Mouse (Mus musculus) cerebellum, adult 9-11 months (tissue): Measurements from ENCODE around the gene Focad.

Source experiments
- DNase-seq: peaks from one replicate; pipeline ENCODE4 v3.0.0; 2022

Focad gene

DNA sequence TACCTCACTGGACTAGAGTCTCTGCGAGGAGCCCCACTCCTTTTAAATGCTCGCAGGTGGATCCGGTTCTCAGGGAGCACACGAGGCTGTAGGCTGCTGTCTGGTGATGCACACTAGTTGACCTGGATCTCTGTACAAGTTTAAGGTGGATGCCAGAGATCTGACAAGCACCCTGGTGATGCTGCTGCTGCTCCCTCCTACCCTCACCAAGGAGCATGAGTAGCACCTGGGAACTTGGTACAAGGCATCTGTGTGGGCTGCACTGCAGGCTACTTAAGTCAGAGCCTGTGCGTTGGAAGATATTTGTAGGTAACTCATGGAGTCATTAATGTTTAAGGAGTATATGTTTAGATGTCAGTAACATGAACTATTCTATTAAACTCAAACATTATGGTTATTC is 62.5 kb downstream of the Focad start:
- peak; percentile 15 for DNase-seq

DNA sequence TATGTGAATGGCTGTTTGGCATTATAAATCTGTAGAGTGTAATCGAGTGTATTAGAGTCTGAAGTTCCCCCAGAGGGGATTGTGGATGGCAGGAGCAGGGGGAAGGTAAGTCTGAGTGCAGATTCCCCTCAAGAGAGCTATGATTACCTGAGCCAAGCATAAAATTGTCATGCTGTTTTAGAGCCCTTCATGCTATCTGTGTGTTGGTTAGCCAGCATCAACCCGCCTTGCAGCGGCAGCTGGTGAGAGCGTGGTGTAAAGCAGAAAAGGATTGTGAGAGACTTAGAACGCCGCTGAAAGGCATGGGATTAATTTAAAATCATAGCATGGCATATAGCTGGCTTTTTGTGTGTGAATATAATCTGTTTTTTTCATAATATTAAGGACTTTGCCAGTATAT is 63.2 kb downstream of the Focad start:
- no peak for DNase-seq

DNA sequence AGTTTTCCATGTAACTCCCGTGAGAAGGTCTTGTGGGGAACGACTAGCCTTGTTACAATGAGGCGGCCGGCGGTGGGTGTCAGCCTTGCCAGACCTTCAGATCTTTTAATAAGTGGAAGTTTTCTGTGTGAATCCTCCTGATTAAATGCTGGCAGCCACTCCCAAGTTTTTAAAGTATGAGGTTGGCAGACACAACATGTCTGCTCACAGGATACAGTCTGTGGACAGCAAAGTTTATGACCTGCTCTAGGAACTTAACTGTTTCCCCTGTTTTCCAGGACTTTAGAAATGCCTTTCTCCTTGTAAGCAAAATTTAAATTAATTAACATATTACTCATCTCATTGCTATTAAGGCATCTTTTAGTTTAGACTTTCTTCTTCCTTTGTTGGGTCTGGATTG is 64.8 kb downstream of the Focad start:
- DNase-seq, result no peak

DNA sequence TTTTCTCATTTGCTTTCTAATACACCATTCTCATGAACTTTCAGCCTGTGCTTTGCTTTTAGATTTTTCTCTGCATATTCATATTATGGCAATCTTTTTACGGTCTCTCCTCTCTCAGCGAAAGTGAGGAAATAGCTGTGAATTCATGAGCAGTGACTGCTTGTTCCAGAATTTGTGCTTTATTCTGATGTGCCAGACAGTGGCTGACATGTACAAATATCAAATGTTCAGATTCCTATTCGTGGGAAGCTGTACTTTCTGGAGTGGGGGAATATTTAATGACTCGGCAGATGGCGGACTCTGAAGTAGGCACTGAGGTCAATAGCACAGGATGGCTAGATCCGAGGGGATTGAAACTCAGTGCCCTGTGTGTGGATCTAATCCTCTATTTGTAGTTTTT is 65.3 kb downstream of the Focad start:
- no peak for DNase-seq

DNA sequence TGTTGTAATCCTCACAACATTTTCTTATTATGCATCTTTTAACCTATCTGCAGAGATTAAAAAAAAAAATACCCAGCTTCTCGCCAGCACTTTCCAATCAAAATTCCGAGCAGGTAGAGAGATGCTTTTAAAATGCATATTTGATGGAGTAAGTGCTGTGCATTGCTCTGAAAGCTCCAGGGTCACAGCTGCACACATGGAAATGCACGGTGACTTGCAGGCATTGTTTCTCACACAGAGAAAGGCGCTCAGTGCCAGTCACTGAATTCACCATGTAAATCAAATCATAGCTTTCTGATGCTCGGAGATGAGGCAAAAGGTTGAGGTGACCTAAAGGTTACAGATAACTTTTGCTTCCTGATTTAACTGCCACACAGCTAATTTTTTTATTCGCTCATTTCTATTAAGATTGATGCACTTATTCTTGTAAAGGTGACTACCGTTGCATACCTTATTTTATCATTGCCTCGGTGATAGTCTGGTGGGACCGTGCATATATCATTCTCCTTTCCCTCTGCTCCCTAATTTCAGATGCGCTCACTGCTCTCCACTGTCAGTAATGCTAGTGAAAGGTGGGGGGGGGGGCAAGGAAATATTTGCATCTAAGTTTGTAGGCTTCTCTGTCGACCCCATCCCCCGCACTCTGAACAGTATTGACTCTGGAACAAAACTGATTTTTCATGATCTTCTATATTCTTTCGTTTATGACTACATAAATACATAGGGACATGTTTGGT is 69.2 kb downstream of the Focad start:
- DNase-seq, result no peak

DNA sequence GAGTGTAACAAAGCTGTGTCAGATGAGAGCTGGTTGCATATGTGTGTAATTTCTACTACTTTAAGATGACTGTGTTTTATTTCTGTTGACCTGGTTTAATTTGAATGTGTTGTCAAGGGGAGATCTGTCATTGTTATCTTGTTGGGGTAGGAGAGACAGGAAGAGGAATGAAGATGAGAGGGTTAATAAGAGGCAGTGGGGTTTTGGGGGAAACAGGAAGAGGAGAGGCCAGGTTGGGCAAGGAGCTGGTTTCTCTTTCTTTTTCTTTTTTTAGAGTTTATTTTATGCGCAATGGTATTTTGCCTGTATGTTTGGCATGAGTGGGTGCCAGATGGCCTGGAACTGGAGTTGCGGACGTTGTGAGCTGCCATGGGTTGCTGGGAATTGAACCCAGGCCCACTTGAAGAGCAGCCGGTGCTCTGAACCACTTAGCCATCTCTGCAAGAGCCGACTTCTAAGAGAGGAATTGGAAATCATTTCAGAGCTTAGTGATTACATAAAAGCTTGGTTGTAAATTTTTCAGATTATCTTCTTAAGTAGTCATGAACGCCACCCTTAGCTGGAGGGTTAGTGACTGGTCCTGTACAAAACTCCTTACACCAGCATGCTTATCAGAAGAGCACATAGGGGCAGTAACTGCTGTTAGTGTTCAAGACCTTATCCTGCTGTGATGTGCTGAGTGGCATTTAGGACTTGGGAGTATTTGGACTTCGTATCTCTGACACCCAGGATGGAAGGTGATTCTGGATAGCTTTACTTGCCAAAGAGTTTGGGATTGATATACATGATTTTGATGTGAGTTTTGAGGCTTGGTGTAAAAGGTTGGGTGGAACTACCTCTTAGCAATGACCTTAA is 72.8 kb downstream of the Focad start:
- DNase-seq, result peak; percentile 56

DNA sequence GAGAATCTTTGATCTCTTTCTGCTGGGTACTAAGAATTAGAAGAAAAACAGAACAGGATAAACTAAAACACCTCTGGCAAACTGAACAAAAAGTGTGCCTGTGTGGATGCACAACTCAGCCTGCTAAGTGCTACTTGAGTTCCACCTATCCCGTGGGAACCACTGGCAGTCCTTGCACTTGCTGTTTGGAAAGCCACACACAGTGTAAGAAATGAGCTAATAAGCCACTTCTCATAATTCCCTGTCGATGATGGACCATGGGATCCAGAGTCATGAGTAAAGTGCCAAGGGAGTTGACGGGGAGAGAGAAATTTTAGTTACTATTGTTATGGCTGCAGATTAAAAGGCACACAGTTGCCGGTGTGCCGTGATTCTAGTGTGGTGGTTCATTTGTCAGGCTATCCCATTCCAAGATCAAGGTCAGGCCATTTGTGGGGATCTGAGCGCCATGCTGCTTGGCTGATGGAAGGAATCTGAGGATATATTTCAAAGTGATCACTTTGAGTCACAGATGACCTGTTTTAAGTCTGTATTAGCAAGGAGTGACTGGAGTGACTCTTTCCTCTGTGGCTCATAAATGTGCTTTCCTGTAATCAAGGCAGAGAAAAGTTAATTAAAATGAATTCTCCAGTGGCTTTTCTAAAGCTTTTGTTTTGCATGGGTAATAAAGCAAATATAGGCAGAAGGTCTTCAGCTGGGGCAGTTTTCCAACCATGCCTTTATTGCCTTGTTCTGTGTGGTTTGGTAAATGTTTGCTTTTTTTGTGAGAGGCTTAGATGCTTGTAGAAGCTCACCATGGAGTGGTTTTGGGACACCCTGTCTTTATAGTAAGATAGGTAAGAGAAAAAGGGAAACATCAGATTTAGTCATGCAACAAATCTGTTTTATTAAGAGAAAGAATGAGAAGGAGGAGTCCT is 80.9 kb downstream of the Focad start:
- DNase-seq, result no peak

DNA sequence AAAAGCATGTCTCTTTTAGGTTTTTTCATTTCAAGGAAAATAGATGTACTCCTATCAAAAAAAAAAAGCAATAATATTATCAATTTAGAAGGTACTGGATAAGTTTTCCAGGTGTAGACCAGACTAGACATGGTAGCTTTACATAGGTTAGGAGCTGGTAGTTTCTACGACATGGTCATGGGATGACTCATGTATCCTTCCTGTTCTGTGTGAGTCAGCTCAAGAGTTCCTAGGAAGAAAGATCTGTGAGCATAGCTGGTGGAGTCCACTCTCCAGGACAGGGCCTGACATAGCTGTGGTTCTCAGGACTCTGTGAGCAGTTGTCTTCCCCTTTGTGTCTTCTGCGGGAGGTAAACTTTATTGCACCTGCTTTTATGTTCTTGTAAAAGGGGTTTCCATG is 84.9 kb downstream of the Focad start:
- DNase-seq, result no peak

DNA sequence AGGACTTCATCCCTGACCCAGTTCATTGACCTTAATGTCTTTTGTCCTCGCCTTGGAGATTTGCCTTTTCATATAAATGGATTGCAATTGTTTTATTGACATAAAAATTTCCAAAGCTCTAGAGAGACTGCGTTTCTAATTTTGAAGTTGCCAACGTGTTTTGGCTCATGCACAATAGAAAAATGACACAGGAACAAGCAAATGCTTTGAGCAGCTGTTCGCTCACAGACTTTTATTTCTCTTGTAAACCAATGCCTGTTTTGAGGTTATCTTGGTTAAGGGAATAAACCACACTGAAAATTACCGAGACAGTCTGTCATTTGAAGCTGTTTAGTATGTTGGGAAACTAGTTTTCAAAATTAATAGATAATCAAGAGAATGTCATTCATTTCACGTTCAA is 89.9 kb downstream of the Focad start:
- DNase-seq, result no peak

DNA sequence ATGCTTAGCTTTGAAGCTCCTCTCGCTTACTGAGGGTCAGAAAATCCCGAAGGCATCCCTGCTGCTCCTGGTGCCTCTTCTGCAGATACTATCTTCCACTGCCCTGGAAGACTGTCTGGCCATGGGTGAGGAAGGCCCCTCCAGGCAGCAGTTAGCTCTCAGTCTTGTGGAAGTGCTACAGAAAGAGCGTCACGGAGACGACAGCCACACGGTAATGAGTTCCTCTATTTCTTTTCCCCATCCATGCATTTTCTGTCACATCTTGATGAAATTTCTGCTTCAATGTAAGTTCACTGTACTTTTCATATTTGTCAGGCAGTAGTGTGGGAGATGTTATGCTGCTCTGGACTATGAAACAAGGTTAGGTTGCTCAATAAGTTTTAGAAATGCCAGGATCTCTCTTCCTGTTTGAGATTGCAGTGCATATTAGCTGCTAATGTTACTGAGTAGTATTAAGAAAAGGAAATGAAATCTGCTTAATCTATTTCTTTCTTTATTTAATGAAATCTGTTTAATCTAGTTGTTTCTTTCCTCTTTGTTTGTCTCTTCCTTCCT is 91.5 kb downstream of the Focad start:
- DNase-seq, result no peak

DNA sequence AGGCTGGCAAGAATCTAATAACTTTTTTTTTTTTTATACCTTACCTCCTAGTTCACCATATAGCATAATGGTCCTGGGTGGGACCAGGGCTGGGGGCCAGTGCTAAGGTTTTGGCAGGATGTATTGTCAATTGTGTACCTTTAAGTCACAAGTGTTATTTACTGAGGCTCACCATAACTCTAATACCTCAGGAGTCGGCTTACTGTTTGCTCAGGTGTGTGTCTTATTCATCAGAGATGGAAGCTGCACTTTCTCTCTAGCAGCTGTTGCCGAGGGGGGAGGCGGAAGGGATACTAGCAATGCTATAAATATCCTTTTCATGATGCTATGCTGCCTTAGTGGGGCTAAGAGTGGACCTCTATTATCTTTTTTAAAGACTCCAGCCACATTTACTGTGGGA is 93.2 kb downstream of the Focad start:
- no peak for DNase-seq

DNA sequence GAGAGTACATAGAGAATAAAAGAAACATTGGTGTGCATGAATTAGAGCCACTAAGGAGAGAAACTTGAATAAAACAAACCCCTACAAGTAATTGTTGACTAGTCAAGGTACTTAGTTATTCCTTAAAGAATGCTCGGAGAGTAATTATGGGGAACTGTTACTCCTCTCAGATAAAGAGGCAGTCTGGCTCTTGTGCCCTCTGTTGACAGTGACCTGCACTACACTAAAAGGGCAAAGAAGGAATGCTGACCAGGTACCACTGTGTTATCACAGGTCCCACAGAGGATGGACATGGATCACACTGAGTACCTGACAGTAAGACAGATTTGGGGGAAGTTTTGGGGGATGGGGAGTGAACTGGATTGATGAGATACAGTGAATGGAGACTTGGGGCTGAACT is 95.1 kb downstream of the Focad start:
- no peak for DNase-seq

DNA sequence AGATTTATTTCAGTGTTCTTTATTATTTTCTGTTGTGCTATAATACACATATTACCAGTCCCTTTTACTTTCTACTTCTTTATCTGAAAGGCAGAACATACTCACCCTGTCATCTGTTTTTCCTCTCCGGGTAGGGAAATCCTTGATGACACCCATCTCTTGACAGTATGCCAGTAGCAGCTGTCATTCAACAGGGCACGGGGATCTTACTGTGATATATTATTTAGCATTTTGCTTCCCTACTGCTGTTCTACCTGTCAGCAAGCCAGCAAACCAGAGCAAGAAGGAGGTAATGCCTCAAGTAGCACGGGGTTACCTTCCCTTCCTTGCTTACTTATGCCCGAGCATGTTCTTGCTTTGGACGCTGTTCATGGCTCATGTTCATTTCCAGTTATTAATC is 99.8 kb downstream of the Focad start:
- no peak for DNase-seq

DNA sequence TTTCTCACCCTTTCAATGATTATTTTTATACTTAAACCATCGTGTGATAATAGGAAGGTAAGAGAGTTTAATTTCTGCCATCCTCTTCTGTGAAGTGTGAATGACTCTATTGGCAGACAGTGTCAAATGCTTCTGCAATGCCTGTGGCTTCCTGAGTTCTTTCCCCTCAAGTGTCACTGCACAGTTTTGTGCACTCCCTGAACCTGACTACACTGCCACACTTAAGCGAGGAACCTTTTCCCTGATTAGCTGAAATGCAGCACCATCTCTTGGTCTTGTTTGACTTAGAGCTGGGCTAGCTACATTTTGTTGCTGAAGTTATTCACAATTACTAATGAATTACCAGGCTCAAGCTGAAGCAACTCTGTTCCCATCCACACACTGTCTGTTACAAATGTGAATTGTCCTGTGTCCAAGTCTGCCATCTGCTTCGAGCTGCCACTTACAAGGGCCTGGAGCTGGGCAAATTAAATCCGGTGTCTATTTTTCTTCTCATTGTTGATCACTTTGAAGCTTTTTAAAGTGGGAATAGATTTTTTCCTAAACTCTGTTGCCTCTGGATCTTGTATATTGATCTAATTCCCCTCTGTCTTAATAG is 101.6 kb downstream of the Focad start:
- DNase-seq, result peak; percentile 84

DNA sequence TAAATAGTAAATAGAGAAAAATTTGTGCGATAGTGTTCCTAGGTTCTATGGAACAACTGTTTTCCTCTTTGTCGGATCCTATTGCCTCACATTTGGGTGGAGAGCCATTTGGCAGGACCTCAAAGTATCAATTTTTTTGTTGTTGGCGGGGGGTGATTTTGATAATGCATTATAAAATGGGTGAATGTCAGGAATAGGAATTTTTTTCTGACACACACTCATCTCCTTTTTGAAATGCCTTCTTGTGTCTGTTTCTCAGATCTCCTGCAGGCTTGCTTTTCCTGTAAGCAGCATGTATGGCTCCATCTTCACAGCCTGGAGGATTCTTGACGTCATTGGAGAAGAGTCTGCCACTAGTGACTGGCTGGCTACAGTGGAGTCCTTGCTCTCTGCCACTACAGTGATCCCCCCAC is 102.1 kb downstream of the Focad start:
- DNase-seq, result peak; percentile 60

DNA sequence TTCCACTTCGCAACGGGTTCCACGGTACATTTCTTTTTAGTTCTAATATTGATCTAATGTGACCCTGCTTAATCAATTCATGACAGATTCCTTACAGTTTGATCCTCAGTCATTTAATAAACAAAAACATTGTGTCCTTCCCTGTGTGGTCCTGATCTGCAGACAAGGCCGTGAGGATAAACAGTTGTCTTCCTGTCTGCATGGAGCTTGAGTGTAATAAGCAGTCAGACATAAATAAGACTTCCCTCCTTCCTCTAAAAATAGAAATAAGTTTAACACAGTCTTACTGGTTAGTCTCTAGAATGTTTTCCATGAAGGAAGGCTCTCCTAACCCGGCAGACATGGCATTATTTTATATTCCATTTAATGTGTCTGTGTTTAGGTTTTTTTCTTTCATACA is 102.8 kb downstream of the Focad start:
- DNase-seq, result no peak

DNA sequence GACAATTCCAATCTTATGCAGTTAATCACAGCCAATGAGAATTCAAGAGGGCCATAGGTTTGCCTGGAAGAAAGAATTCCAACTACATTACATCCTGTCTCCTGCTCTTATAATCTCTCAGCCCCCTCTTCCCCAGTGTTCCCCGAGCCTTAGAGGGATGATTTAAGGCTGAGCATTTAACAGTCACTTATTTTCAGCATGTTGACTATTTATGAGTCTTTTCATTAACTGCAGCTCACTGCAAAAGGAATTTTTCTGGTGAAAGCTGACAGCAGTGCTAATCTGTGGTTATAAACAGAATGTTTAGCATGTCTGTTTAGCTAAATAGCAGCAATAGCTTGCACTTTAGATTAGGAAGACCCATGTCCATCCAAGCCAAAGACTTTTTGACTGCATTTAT is 104.8 kb downstream of the Focad start:
- DNase-seq, result no peak

DNA sequence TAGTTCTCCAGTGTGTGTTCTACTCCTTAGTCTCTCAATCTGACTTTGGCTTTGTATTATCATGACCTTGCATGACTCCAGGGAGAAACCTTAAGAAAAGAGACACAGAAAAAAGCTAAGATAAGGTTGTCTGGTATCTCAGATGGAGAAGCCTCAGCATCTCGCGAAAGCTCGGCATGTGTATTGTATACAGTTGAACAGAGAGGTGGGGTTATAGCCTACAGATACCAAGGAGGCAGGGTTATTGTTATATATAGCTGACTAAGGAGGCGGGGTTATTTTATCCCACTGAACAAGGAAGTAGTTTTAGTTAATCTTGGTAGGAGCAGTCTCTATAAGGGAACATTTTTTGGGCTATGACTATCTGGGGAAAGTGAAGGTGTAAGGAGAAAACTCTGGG is 106.6 kb downstream of the Focad start:
- DNase-seq, result no peak

DNA sequence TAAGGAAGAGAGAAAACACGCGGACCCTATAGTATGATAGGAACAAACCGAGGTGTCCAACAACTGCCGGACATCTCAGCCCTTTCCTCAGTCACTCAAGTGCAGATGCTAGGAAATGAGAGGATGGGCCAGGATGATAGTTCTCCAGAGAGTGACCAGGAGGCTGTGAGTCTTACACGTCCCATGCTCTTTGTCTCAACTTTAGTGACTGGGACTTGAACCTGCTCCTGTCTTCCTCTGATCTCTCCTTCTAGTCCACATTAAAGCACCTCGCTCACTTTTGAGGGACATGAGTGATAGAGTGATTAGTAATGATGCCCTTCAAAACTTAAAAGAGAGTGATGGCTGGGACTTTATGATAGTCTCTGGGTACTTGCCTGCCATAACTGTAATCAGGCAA is 114.2 kb downstream of the Focad start:
- DNase-seq, result no peak

DNA sequence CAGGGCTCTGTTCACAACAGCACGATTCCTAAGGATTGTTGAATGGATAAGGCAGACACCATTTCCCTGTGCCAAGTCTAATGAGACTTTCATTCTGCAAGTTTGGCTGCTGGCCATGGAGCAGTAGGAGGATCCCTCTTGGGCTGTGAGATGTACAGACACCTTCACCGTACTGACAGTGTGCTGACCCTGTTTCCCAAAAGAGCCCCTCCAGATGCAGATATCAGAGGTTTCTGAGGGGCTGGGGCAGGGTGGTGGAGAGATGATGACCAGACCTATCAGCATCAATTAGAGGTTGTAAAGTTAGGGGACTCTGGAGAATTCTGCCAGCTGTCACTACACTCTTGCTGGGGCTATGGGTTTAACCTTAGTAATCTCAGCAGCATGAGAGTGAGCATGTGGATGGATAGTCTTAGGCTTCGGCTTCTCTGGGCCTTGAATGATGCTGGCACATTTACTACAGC is 115.0 kb downstream of the Focad start:
- peak; percentile 53 for DNase-seq

DNA sequence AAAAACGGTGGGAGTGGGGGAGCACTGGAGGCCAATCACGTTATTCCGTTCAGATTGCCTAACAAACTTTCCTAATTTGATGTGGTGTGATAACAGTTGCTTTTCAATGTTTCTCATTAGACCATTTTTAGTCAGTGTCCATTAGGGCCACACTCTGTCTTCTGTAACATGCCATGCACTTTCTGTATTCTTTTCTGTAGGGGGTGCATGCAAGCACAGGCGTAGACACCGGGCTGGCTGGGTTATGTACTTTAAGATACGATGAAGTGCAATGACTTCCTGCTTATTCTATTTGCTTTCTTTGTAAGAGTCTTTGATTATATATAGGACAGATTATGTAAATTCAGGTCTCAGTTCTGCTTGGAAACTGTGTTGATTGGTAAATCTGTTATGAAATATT is 116.2 kb downstream of the Focad start:
- DNase-seq, result no peak

DNA sequence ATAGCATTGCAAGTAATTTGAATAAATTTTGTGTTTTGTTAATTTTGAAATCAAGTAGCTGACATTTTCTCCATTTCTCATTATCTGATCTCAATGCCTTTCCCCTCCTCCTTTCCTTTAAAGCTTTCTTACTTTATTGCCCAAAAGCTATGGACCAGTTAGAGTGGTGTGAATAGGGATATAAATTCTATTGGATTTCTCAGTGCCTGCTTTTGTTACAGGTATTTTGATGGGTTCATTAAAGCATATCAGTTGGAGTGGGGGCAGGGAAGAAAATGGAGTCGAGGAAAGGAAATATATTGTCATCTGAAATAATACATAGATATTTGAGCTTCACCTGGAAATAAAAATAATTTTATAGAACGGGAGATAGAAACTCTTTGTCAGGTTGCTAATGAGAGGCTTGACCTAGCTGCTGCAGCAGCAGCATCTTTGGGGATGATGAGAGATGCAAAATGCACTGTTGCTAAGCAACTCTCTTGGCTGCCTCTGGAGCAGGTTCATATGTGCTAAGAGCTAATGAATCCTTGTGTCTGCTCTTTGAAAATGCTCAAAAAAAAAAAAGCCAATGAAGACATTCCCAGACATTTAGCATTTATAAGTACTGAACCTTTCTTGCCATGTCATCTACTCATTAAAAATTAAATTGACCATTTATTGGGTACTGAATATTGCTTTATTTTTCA is 116.9 kb downstream of the Focad start:
- DNase-seq, result no peak
